Mouse (Mus musculus) hindbrain, embryonic 11.5 days (tissue): ENCODE results near the gene Pir. TPM values are rescaled to one million over a fixed set of nuclear protein-coding genes. Genes with fewer than 3 reads are reported as not detected.

Experiments
- ATAC-seq: fragments of 200-750 bp; cut with Nextera tagmentation; 2 replicates; pipeline ENCODE4 v1.8.0; 2017; ENCODE audit warnings: mild to moderate bottlenecking, moderate TSS enrichment, moderate library complexity; ENCODE audit not compliant: low FRiP score
- DNase-seq: peaks from one replicate; pipeline ENCODE4 v3.0.0-alpha.2; 2015; ENCODE audit warnings: low spot score
- H3K27ac ChIP-seq: fragments of 300-500 bp; sonication (generic); 2 replicates; pipeline ENCODE4 v1.5.1; 2014; ENCODE audit warnings: mild to moderate bottlenecking, low read depth, low read length
- H3K27me3 ChIP-seq: fragments of 300-500 bp; sonication (generic); 2 replicates; pipeline ENCODE4 v1.6.1; 2014; ENCODE audit warnings: mild to moderate bottlenecking, low read length, moderate library complexity, mixed read lengths; ENCODE audit not compliant: control insufficient read depth, insufficient read depth
- H3K36me3 ChIP-seq: fragments of 300-500 bp; sonication (generic); 2 replicates; pipeline ENCODE4 v1.6.1; 2014; ENCODE audit warnings: mild to moderate bottlenecking, low read length, moderate library complexity, mixed read lengths; ENCODE audit not compliant: control insufficient read depth, insufficient read depth
- H3K4me1 ChIP-seq: fragments of 300-500 bp; sonication (generic); replicated peaks from 2 replicates; pipeline ENCODE4 v1.6.1; 2014; ENCODE audit warnings: low read length, mixed read lengths; ENCODE audit not compliant: control insufficient read depth, insufficient read depth
- H3K4me2 ChIP-seq: fragments of 300-500 bp; sonication (generic); replicated peaks from 2 replicates; pipeline ENCODE4 v1.6.1; 2014; ENCODE audit warnings: mild to moderate bottlenecking, low read depth, low read length
- H3K4me3 ChIP-seq: fragments of 300-500 bp; sonication (generic); 2 replicates; pipeline ENCODE4 v1.5.1; 2014; ENCODE audit warnings: low read depth, low read length
- H3K9ac ChIP-seq: fragments of 300-500 bp; sonication (generic); 2 replicates; pipeline ENCODE4 v1.6.1; 2014; ENCODE audit warnings: low read depth, low read length
- H3K9me3 ChIP-seq: fragments of 300-500 bp; sonication (generic); 2 replicates; pipeline ENCODE4 v1.6.1; 2016; ENCODE audit warnings: low read length; ENCODE audit not compliant: control insufficient read depth
- WGBS: fragments of 180-500 bp; shearing (Covaris S2); extraction: QIAGEN DNeasy Blood & Tissue Kit; methylation state at CpG from one replicate; pipeline ENCODE4 v1.1.7; 2014; 5-methylcytosine and 5-hydroxymethylcytosine counted together
- polyA plus RNA-seq: library from polyadenylated mRNA; unstranded; fragments of >200 nt; fragmentation: Nextera tagmentation; extraction: Ambion mirVana; gene quantifications from 2 replicates; pipeline ENCODE4 v1.2.1, GENCODE M21; 2014

Pir gene
- polyA plus RNA-seq, 1 experiment from 2014 or later: 7.2 TPM

GRCm38 (mm10) chrX:164264861-164265260, 4.3 kb upstream of the Pir start:
- Histone ChIP-seq H3K4me3 (no peak overlapping the region), H3K27ac (no peak overlapping the region), H3K4me1 (no peaks in the 10 kb centered on the region), H3K9ac (no peak overlapping the region), H3K9me3 (no peaks in the 10 kb centered on the region), H3K27me3 (no peaks in the 10 kb centered on the region; the same call in 1 of the 2 replicates), H3K36me3 (no peaks in the 10 kb centered on the region), H3K4me2 (no peak overlapping the region)
- ATAC-seq (no peak), DNase-seq (no peak)
- 44% methylated on average over 1 of the region's 1 CpGs for WGBS

- no peak overlapping the region for H3K9ac ChIP-seq
- no peaks in the 10 kb centered on the region; the same call in 1 of the 2 replicates for H3K27me3 ChIP-seq
- no peaks in the 10 kb centered on the region for H3K4me1 ChIP-seq
- DNase-seq: no peak
- no peak overlapping the region for H3K27ac ChIP-seq
- H3K9me3 ChIP-seq: no peaks in the 10 kb centered on the region
- H3K4me3 ChIP-seq: no peak overlapping the region
- WGBS: 88% methylated on average over 3 of the region's 3 CpGs
- no peaks in the 10 kb centered on the region for H3K36me3 ChIP-seq
- no peak overlapping the region for H3K4me2 ChIP-seq
- ATAC-seq: no peak
These were observed 1.4 kb downstream of the Pir start for GRCm38 (mm10) chrX:164270603-164271002.

- H3K27ac ChIP-seq: no peak overlapping the region
- 73% methylated on average over 3 of the region's 3 CpGs for WGBS
- no peaks in the 10 kb centered on the region for H3K4me1 ChIP-seq
- H3K9me3 ChIP-seq: no peaks in the 10 kb centered on the region
- no peaks in the 10 kb centered on the region for H3K27me3 ChIP-seq
- no peak overlapping the region for H3K4me3 ChIP-seq
- ATAC-seq (no peak), DNase-seq (no peak)
- H3K9ac ChIP-seq: no peak overlapping the region
- H3K4me2 ChIP-seq: no peak overlapping the region
- H3K36me3 ChIP-seq: no peaks in the 10 kb centered on the region
These were observed 6.4 kb downstream of the Pir start for GRCm38 (mm10) chrX:164275536-164275935.

GRCm38 (mm10) chrX:164280918-164281647, 11.9 kb downstream of the Pir start:
- no peak overlapping the region for H3K27ac ChIP-seq
- H3K36me3 ChIP-seq: no peaks in the 10 kb centered on the region
- no peak for DNase-seq
- 81% methylated on average over 7 of the region's 7 CpGs for WGBS
- H3K4me3 ChIP-seq: no peak overlapping the region
- H3K9ac ChIP-seq: no peak overlapping the region
- ATAC-seq: no peak
- no peak overlapping the region for H3K4me2 ChIP-seq
- H3K9me3 ChIP-seq: no peaks in the 10 kb centered on the region
- peaks cover 2% of the 10 kb centered on the region; the same call in 1 of the 2 replicates for H3K27me3 ChIP-seq
- no peaks in the 10 kb centered on the region for H3K4me1 ChIP-seq

GRCm38 (mm10) chrX:164283808-164284207, 14.6 kb downstream of the Pir start:
- no peak for ATAC-seq
- Histone ChIP-seq H3K9ac (no peak overlapping the region), H3K4me2 (no peak overlapping the region), H3K4me1 (no peaks in the 10 kb centered on the region), H3K9me3 (no peaks in the 10 kb centered on the region), H3K27ac (no peak overlapping the region), H3K27me3 (peaks cover 2% of the 10 kb centered on the region; the same call in 1 of the 2 replicates), H3K36me3 (no peaks in the 10 kb centered on the region), H3K4me3 (no peak overlapping the region)
- no peak for DNase-seq
- WGBS: 84% methylated on average over 4 of the region's 4 CpGs

- H3K27me3 ChIP-seq: no peaks in the 10 kb centered on the region; the same call in 1 of the 2 replicates
- H3K4me3 ChIP-seq: no peak overlapping the region
- H3K36me3 ChIP-seq: no peaks in the 10 kb centered on the region
- H3K4me2 ChIP-seq: no peak overlapping the region
- 59% methylated on average over 3 of the region's 3 CpGs for WGBS
- no peak overlapping the region for H3K27ac ChIP-seq
- ATAC-seq (no peak), DNase-seq (peak; percentile 16)
- no peaks in the 10 kb centered on the region for H3K4me1 ChIP-seq
- no peaks in the 10 kb centered on the region for H3K9me3 ChIP-seq
- H3K9ac ChIP-seq: no peak overlapping the region
These were observed 17.9 kb downstream of the Pir start for GRCm38 (mm10) chrX:164287077-164287476.

- Histone ChIP-seq H3K9ac (no peak overlapping the region), H3K27ac (no peak overlapping the region), H3K4me1 (no peaks in the 10 kb centered on the region), H3K36me3 (no peaks in the 10 kb centered on the region), H3K4me3 (no peak overlapping the region), H3K4me2 (no peak overlapping the region), H3K9me3 (no peaks in the 10 kb centered on the region), H3K27me3 (no peaks in the 10 kb centered on the region)
- ATAC-seq (no peak), DNase-seq (no peak)
- WGBS: 69% methylated on average over 5 of the region's 5 CpGs
These were observed 22.0 kb downstream of the Pir start for GRCm38 (mm10) chrX:164291147-164291546.

- no peak for ATAC-seq
- Histone ChIP-seq H3K36me3 (no peaks in the 10 kb centered on the region), H3K9ac (no peak overlapping the region), H3K9me3 (no peaks in the 10 kb centered on the region), H3K27me3 (no peaks in the 10 kb centered on the region), H3K27ac (no peak overlapping the region), H3K4me2 (no peak overlapping the region), H3K4me3 (no peak overlapping the region), H3K4me1 (no peaks in the 10 kb centered on the region)
- 75% methylated on average over 2 of the region's 2 CpGs for WGBS
- no peak for DNase-seq
These were observed 37.1 kb downstream of the Pir start for GRCm38 (mm10) chrX:164306250-164306649.

GRCm38 (mm10) chrX:164313876-164314275, 44.7 kb downstream of the Pir start:
- no peaks in the 10 kb centered on the region for H3K36me3 ChIP-seq
- no peaks in the 10 kb centered on the region for H3K9me3 ChIP-seq
- 75% methylated on average over 1 of the region's 1 CpGs for WGBS
- no peak overlapping the region for H3K9ac ChIP-seq
- H3K4me1 ChIP-seq: no peaks in the 10 kb centered on the region
- DNase-seq (no peak), ATAC-seq (no peak)
- no peaks in the 10 kb centered on the region for H3K27me3 ChIP-seq
- no peak overlapping the region for H3K4me3 ChIP-seq
- no peak overlapping the region for H3K27ac ChIP-seq
- H3K4me2 ChIP-seq: no peak overlapping the region
